Mouse (Mus musculus) forebrain, embryonic 13.5 days (tissue): ENCODE measurements around the gene Gm8206. TPM values are rescaled to one million over a fixed set of nuclear protein-coding genes. Genes with fewer than 3 reads are reported as not detected.
"Not testable (repeated sequence)": the region's sequence is repeated elsewhere in the genome, so short reads cannot be mapped to it uniquely, and the experiment has no call there.

Experiments used
- ATAC-seq: fragments of 200-750 bp; cut with Nextera tagmentation; 2 replicates; pipeline ENCODE4 v1.8.0; 2017
- H3K27ac ChIP-seq: fragments of 300-500 bp; sonication (generic); 2 replicates; pipeline ENCODE4 v1.5.1; 2015; ENCODE audit warnings: inconsistent platforms, mild to moderate bottlenecking, moderate library complexity
- H3K27me3 ChIP-seq: fragments of 300-500 bp; sonication (generic); 2 replicates; pipeline ENCODE4 v1.6.1; 2015; ENCODE audit warnings: mild to moderate bottlenecking, inconsistent platforms
- H3K36me3 ChIP-seq: fragments of 300-500 bp; sonication (generic); 2 replicates; pipeline ENCODE4 v1.6.1; 2015; ENCODE audit warnings: mild to moderate bottlenecking, inconsistent platforms; ENCODE audit not compliant: poor library complexity, severe bottlenecking
- H3K4me1 ChIP-seq: fragments of 300-500 bp; sonication (generic); 2 replicates; pipeline ENCODE4 v1.6.1; 2015; ENCODE audit warnings: inconsistent platforms
- H3K4me2 ChIP-seq: fragments of 300-500 bp; sonication (generic); 2 replicates; pipeline ENCODE4 v1.6.1; 2015; ENCODE audit warnings: inconsistent platforms, mild to moderate bottlenecking, moderate library complexity
- H3K4me3 ChIP-seq: fragments of 300-500 bp; sonication (generic); 2 replicates; pipeline ENCODE4 v1.5.1; 2015; ENCODE audit warnings: mild to moderate bottlenecking, inconsistent platforms
- H3K9ac ChIP-seq: fragments of 300-500 bp; sonication (generic); 2 replicates; pipeline ENCODE4 v1.6.1; 2015; ENCODE audit warnings: mild to moderate bottlenecking, inconsistent platforms
- H3K9me3 ChIP-seq: fragments of 300-500 bp; sonication (generic); replicated peaks from 2 replicates; pipeline ENCODE4 v1.6.1; 2016; ENCODE audit warnings: inconsistent platforms
- WGBS: fragments of 180-500 bp; shearing (Covaris S2); methylation state at CpG from one replicate; pipeline ENCODE4 v1.1.7; 2015; 5-methylcytosine and 5-hydroxymethylcytosine counted together
- polyA plus RNA-seq: library from polyadenylated mRNA; unstranded; fragments of >200 nt; fragmentation: Nextera tagmentation; extraction: Ambion mirVana; gene quantifications from 2 replicates; pipeline ENCODE4 v1.2.1, GENCODE M21; 2015

The Gm8206 gene
- polyA plus RNA-seq: 1.3 and 1.5 TPM in 2 replicates

- H3K4me3 ChIP-seq, H3K9me3 ChIP-seq, H3K9ac ChIP-seq, H3K27ac ChIP-seq, H3K36me3 ChIP-seq, H3K4me2 ChIP-seq, ATAC-seq, H3K4me1 ChIP-seq, H3K27me3 ChIP-seq: not testable (repeated sequence)
- WGBS: 88% methylated on average over 2 of the region's 3 CpGs
Measured at GRCm38 (mm10) chr14:6093842-6094241, at the start of gene Gm8206. Gene Gm8206 (minus strand): TSS chr14:6093942.

- H3K9me3 ChIP-seq, H3K4me1 ChIP-seq, ATAC-seq, H3K4me3 ChIP-seq, H3K9ac ChIP-seq, H3K27me3 ChIP-seq, H3K4me2 ChIP-seq, H3K27ac ChIP-seq, H3K36me3 ChIP-seq: not testable (repeated sequence)
- no CpG with 5 or more reads among the region's 1 CpGs for WGBS
Measured at GRCm38 (mm10) chr14:6125707-6126106, 32.0 kb upstream of the Gm8206 start, which contains the start of gene Gm3476. Gene Gm3476 (minus strand): TSS chr14:6125807.

GRCm38 (mm10) chr14:6108272-6108925 is 14.7 kb upstream of the Gm8206 start, which contains the start of gene Gm3468:
Gene Gm3468 (minus strand): TSS chr14:6108665.
- under 1% methylated on average over 34 of the region's 51 CpGs for WGBS
- not testable (repeated sequence) for H3K36me3 ChIP-seq, H3K9me3 ChIP-seq, H3K27me3 ChIP-seq, H3K27ac ChIP-seq, H3K4me1 ChIP-seq
- Histone ChIP-seq H3K4me3 (peak within 1 kb of the TSS; percentile 41), H3K9ac (peak within 1 kb of the TSS; percentile 48; the same call in 1 of the 2 replicates), H3K4me2 (peak within 1 kb of the TSS; percentile 54)
- peak; percentile 93 for ATAC-seq

GRCm38 (mm10) chr14:6107500-6107899 is 13.8 kb upstream of the Gm8206 start:
- H3K27ac ChIP-seq, H3K36me3 ChIP-seq, H3K4me1 ChIP-seq, H3K27me3 ChIP-seq, H3K9ac ChIP-seq, ATAC-seq, H3K9me3 ChIP-seq: not testable (repeated sequence)
- WGBS: 9% methylated on average over 9 of the region's 9 CpGs
- peak overlapping the region; percentile 41 for H3K4me3 ChIP-seq
- H3K4me2 ChIP-seq: peak overlapping the region; percentile 54

- not testable (repeated sequence) for H3K4me2 ChIP-seq, ATAC-seq, H3K27ac ChIP-seq, H3K4me3 ChIP-seq, H3K36me3 ChIP-seq, H3K9ac ChIP-seq, H3K27me3 ChIP-seq, H3K9me3 ChIP-seq, H3K4me1 ChIP-seq
- WGBS: 88% methylated on average over 3 of the region's 4 CpGs
Measured at GRCm38 (mm10) chr14:6058167-6058566, 35.6 kb downstream of the Gm8206 start, which contains the start of gene Gm6337. Gene Gm6337 (minus strand): TSS chr14:6058267.

- WGBS: 80% methylated on average over 7 of the region's 7 CpGs
- not testable (repeated sequence) for H3K4me3 ChIP-seq, H3K9me3 ChIP-seq, ATAC-seq, H3K36me3 ChIP-seq, H3K9ac ChIP-seq, H3K27me3 ChIP-seq, H3K27ac ChIP-seq, H3K4me2 ChIP-seq, H3K4me1 ChIP-seq
Measured at GRCm38 (mm10) chr14:5987136-5987535, 106.6 kb downstream of the Gm8206 start.

- H3K27me3 ChIP-seq, H3K4me3 ChIP-seq, H3K4me2 ChIP-seq, ATAC-seq, H3K9me3 ChIP-seq, H3K36me3 ChIP-seq, H3K27ac ChIP-seq, H3K9ac ChIP-seq, H3K4me1 ChIP-seq: not testable (repeated sequence)
- WGBS: 71% methylated on average over 2 of the region's 2 CpGs
Measured at GRCm38 (mm10) chr14:5979037-5979436, 114.7 kb downstream of the Gm8206 start, which contains the start of gene Gm3453. Gene Gm3453 (minus strand): TSS chr14:5979137.

Other genes starting within 250 kb of the Gm8206 start
- gene Gm8237, start 213.6 kb downstream of the Gm8206 start, polyA plus RNA-seq: 0.17 and 0.23 TPM in 2 replicates
- 0.54 and 1.2 TPM in 2 replicates for gene Gm3248, start 132.2 kb downstream of the Gm8206 start, polyA plus RNA-seq
- not detected in 2 replicates for gene Gm3453, start 114.8 kb downstream of the Gm8206 start, polyA plus RNA-seq
- not detected in 2 replicates for gene Gm6337, start 35.7 kb downstream of the Gm8206 start, polyA plus RNA-seq
- gene Gm3468, start 14.7 kb upstream of the Gm8206 start, polyA plus RNA-seq: 2.3 and 2.4 TPM in 2 replicates
- gene Gm3476, start 31.9 kb upstream of the Gm8206 start, polyA plus RNA-seq: not detected in 2 replicates
- gene Gm21560, start 125.3 kb upstream of the Gm8206 start, polyA plus RNA-seq: not detected in 2 replicates
- 3.4 and 4.1 TPM in 2 replicates for gene Gm3411, start 193.3 kb upstream of the Gm8206 start, polyA plus RNA-seq
- not detected in 2 replicates for gene Gm21103, start 210.9 kb upstream of the Gm8206 start, polyA plus RNA-seq
- gene Gm3618, start 249.7 kb upstream of the Gm8206 start, polyA plus RNA-seq: not detected in 2 replicates